Mouse (Mus musculus) kidney, adult 2 months (tissue): ENCODE measurements around the gene Flt1.

Source experiments
- CTCF ChIP-seq: fragments of 200-500 bp; conservative IDR thresholded peaks from 2 replicates; pipeline ENCODE4 v1.5.1; 2011; ENCODE audit warnings: low read depth, mild to moderate bottlenecking, control low read depth, low read length, moderate library complexity, mixed read lengths; ENCODE audit not compliant: insufficient read depth, insufficient read length
- POLR2A ChIP-seq: fragments of 200-500 bp; IDR thresholded peaks from one replicate; pipeline ENCODE4 v1.6.1; 2011; ENCODE audit warnings: low read depth, low read length, control low read depth

DNA sequence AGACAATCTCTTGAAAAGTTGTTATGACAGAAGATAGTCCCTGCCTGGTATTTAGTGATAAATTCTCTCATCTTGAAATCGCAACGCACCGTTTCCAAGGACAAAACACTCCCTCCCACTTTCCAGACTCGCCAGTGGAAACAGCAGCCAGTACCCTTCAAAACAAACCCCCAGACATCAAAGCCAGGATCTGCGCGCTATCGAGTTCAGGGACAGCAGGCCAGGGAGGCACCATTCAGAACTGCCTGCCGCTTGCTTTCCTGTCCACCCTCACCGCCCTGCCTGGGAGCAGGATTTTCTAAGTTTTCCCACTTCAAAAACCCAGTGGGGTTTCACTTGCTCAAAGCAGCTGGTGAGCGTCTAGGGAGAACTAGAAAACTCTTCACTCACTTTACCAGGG is 44.6 kb downstream of the Flt1 start:
- TF ChIP-seq POLR2A (no peak), CTCF (no peak)
